Mouse (Mus musculus): ENCODE results near the gene Naf1.

Gene Naf1

DNA sequence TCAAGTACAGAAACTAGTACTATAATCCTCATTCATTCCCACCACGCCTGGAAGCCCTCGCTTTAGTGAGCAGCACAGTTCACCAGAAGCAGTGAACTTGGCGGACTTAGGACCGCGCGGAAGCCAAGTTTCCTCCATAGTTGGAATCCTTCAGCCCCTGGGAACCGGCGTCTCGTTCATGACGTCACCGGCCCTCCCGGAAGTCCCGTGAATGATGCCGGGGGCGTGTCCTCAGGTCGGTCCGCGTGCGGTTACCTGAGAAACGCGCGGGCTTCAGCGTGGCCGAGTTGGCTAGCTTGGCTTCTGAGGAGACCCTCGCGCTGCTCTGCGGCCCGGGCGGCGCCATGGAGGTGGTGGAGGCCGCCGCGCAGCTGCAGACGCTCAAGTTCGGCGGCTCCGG lies at the start of gene Naf1:
Naf1 (plus strand) TSS at position 195 of the 400 bp plus-strand sequence.
- peak; percentile 94 to 97 for DNase-seq (ENCODE audit: inconsistent age in 2 of 2, low spot score in 1 of 2)

DNA sequence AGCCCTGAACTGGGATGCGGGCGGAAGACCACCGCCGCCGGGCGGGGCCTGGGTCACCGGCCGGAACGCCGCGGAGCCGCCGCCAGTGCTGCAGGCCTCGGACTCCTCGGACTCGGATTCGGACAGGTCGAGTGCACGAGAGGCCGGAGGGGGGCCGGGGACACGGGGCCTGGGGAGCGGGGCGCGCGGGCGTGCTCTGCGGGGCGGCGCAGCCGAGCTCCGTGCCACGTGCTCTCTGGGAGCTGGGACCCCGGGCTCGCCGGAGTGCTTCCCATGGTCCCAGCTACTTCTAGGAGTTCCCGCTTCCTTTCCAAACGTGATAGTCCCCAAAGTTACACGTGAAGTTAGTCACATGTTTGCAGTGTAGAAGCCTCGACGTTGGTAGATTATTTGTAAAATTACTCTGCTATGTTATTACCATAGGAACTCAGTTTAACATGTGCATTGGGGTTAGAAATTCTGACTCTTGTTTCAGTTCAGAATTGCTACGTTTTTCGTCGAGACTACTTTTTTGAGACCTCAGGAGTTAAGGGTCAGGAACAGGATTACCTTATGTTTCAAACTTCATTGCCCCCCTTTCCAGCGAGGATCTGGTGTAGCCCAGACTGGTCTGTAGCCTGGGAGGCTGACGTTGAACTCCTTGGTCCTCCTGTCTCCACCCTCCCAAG lies 1.0 kb downstream of the Naf1 start:
- DNase-seq (ENCODE audit: inconsistent age in 2 of 2, low spot score in 1 of 2): peak; percentile 40 to 79

DNA sequence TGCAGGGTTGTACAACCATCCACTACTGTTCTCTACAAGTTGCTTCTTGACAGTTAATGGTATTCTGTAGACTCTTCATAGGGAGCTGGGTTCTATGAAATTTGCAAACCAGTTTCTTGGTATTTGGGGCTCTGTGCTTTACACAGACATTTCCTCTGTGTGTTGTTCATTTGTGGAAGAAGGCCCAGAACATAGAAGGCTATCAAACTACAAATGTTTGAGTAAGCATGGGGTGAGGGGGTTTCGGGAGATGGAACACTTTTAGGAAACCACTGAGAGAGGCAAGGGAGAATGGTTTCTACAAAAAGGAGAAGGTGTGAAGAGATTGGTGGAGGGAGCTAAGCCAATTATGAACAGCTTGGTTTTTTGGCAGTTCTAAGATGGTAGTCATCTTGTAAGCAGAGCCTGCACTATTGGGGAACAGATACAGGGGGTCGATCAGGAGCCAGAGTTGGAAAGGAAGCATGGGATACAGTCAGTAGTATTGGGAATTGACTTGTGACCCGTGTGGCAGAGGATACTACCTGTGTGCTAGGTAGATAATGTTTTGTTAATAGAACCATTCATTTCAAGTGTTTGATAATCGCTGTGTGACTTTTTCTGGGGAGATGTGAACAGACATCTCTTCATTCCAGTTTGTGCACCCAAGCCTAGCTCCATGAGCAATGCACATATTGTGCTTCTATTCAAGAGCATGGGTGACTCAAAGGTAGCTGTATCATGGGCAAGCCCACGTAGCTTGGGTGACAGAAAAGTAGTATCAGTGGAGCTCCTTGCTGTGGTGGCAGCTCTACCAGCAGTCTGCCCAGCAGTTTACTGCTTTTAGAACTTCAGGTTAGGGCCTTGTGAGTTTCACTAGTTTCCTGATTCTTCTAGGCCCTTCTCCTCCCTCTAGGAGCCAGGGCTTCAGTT lies 1.8 kb downstream of the Naf1 start:
- DNase-seq (ENCODE audit: inconsistent age in 2 of 2, low spot score in 1 of 2): peak in 1 of 2 experiments; percentile 44

DNA sequence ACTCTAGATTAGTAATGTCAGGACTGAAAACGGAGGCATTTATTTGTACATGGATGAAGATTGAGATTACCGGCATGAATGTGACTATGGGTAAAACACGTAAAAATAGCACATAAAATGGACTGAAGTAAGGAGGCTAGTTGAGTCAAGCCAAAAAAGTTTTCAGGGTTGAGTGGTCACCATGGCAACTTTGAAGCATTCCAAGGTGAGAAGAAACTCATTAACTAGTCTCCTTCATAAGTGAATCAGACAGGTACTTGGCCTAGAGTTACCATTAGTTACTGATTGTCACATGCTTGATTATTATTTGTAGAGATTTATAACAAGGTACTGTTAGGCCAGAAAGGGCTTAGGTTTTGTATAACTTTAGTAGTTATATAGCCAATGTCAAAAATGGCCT lies 3.7 kb downstream of the Naf1 start:
- no peak for DNase-seq (ENCODE audit: inconsistent age in 2 of 2, low spot score in 1 of 2)

DNA sequence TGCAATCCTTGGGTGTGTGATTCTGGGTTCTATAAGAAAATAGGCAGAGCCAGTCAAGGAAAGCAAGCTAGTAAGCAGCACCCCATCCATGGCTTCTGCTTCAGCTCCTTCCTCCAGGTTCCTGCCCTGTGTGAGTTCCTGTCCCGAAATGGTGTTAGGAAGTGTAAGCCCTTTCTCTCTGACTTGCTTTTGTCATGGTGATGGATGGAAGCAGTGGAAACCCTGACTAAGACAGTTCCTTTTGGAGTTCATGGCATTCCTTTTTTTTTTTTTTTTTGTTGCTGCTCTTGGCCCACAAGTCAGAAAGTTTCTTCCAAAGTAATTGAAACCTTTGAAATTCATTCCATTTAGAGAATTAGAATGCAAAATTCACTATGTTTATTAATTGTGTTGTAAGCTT lies 5.1 kb downstream of the Naf1 start:
- DNase-seq (ENCODE audit: inconsistent age in 2 of 2, low spot score in 1 of 2): no peak

DNA sequence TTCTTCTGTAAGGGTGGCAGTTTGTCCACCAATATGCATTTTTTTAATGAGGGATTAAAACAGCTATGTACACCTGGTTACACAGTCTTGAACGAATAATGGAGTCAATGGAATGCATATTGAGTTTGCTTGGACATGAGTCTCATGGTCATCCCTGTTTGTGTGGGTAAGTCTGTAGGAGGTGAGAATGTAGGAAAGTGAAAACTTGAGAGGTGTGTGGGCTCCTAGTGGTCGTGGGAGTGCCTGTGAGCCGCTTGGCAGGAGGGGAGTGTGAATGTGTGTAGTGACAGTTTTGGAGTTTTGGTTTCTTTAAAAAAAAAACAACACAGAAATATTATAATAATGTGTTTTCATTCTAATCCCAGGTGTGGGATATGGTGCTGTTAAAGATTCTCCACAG lies 7.7 kb downstream of the Naf1 start:
- DNase-seq (ENCODE audit: inconsistent age in 2 of 2, low spot score in 1 of 2): no peak

DNA sequence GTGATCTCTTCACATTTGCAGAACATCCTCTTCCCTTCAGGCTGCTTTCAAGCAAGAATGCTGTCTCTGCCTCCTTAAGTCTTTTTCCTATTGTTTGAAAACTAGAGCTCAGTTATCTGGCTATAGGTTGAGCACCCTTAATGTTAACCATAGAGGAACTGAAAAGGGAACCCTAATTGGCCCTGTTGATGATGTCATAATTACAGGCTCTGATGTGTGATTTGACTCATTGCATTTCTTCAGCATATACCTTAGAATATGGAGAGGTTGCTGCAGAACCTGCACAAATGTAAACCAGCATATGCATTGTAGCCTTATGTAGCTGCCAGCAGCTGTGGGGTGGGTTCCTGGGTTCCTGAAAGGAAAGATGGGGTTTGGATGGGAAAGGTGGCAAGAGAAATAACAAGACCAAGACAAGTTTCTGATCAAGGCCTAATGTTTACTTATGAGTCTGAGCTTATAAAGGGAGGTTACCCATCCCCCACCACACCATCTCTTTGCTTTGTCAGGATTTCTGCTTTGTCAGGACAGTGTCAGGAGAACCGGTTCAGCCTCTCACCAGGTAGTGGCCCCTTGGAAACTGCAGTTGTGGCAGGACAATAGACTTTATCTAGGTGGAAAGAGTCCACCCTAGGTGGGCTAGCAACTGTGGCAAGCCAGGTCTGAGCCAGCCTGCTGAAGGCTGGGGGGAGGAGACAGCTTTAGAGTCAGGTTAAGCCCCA lies 9.4 kb downstream of the Naf1 start:
- DNase-seq (ENCODE audit: inconsistent age in 2 of 2, low spot score in 1 of 2): no peak

DNA sequence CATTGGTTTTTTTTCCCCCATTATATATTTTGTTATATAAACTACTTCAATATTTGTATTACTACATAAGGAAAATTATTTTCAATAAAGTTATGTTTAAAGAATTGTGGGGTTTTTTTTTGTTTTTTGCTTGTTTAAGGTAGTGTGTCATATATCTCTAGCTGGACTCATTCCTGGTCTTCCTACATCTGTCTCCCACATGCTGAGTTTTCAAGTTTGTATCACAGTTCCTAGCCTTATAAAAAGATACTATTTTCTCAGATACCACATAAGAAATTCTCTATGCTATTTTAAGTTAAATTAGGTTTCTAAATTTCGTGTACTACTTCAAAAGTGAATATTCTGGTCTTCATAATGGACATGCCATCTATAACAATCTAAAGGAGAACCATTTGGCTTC lies 23.8 kb downstream of the Naf1 start:
- no peak for DNase-seq (ENCODE audit: inconsistent age in 2 of 2, low spot score in 1 of 2)

DNA sequence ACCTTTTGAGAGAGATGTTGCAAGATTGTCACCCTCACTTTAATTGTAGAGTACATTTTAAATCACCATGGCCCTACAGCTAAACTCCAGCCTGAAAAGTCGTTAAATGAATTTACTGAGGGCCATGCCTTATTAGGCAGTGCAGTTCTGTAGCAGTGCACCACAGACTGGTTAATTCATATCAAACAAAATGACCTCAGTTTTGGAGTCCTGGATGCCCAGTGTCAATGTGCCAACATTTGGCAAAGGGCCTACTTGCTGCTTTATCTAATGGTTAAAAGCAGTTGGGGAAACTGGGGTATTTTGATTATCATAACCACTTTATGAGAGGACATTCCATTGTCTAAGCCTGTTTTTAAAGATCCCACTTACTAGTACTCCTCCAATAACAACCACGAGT lies 31.9 kb downstream of the Naf1 start:
- DNase-seq (ENCODE audit: inconsistent age in 2 of 2, low spot score in 1 of 2): no peak

DNA sequence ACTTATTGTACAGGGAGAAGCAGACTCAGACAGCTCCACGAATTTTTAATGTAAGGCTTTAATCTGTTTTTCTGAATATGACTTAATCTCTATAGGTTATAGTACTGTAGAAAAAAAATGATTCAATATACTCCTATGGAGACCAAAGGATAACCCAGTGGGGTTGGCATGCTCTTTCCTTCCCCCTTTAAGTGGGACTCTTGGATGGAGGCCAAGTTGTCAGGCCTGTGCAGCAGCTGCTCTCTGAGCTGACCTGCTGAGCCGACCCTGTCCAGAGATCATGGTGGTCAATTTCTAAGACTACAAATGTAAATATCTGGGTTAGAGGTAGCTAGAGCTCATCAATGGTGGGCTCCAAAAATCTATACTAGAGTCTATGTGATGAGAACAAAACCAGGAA lies 45.0 kb downstream of the Naf1 start:
- no peak for DNase-seq (ENCODE audit: inconsistent age in 2 of 2, low spot score in 1 of 2)

DNA sequence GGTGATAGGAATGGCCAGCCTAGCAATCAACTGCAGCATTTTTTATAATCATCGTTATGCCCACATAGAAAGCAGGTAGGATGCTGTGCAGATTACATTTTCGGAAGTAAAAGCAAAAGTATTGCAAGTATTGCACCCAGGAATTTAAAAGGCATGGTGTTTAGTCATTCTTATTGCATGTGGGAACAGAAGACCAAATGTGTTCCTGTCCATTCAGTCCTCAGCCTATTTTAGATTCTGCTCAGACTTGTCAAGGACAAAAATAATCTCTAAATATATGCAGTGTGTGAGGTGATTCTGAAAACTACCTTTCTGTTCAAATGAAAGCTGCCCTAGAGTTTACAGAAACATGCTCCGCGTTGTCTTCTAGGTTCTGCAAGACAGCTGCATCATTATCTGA lies 45.5 kb downstream of the Naf1 start:
- no peak for DNase-seq (ENCODE audit: inconsistent age in 2 of 2, low spot score in 1 of 2)

DNA sequence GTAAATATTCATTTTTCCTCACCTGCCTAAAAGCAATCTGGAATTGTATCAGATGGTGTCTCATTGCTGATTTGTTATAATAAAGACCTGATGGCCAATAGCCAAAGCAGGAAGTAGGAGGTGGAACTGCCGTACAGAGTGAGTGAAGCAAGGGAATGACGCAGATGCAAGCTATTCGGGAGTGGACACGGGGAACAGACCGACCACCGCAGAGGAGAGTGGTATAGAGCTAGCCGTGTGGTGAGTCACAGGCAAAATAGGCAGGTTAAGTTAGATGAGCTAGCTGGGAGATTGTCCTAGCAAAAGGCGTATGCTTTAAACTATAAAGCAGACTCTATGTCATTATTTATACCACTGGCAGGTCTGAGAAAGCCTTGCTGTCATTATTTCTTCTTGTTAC lies 46.1 kb downstream of the Naf1 start:
- DNase-seq (ENCODE audit: inconsistent age in 2 of 2, low spot score in 1 of 2): no peak

DNA sequence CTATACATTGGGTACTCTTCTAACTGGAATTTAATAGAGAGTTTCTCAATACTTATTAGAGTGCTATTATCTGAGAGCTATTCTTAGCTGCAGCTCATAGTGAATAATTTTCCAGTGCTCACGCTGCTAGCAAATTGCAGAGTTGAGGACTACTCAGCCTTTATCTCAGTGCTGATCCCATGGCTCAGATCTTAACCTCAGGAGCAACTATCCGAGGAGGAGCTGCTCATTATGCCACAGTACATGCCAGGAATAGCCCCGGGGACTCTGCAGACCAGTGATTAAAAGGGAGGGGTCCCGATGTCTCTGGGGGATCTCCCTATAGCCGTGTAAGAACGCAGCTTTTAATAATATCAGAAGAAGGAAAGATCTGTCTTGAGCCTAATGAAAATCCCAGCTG lies 50.7 kb downstream of the Naf1 start:
- DNase-seq (ENCODE audit: inconsistent age in 2 of 2, low spot score in 1 of 2): no peak

DNA sequence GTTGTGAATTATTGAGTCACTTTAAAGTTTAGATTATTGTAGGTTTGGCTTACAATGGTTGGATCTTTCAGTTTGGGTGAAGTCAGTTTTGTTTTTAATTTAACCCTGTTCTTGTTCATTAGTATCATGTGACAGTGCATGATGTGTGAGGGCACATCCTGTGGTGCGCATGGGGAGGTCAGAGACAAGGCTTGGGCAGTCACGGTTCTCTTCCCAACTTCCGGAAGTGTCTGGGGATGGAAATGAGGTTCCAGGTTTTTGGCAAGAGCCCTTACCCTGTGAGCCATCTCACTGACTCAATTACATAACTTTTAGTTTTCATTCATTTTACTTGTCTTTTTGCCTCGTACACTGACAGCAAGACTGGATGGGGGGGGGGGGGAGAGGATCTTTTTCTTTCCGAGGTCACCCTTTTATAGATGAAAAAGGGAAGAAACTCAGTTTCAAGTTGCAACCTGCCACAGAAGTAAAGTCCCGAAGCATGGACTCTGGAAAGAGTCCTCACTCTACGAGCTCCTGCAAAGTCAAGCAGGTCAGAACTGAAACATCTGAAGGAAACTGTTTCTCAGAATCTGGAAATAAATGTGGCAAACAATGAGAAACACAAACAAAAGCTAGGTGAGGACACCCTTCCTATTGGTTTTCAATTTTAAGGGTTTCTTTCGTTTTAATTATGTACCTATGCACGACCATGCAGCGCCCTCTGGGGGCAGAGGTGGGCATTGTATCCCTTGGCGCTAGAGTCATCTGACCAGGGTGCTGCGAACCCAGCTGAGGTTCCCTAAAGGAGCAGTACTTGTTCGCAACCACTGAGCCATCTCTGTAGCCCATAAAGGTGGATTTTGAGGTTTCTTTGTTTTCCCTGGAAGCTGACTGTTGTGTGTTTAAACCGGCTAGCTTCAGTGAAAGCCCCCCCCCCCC lies 53.9 kb downstream of the Naf1 start:
- DNase-seq (ENCODE audit: inconsistent age in 2 of 2, low spot score in 1 of 2): peak; percentile 40 to 83

DNA sequence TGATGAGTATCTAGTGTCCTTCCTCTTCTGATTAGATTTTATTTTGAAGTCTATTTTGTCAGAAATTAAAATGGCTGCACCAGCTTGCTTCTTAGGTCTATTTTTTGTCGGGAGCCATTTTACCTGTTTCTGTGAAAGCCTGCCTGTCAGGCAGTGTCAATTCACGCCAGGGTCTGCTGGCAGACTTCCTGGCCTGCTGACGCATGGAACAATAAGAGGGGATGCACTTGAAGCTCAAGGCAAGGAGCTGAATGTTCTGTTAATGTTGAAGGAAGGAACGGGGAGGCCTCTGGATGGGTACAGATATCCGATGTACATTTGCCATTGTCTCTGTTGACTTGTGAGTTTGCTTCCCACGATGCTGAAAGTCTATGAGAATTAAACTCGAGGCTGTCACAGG lies 56.0 kb downstream of the Naf1 start:
- DNase-seq (ENCODE audit: inconsistent age in 2 of 2, low spot score in 1 of 2): no peak

DNA sequence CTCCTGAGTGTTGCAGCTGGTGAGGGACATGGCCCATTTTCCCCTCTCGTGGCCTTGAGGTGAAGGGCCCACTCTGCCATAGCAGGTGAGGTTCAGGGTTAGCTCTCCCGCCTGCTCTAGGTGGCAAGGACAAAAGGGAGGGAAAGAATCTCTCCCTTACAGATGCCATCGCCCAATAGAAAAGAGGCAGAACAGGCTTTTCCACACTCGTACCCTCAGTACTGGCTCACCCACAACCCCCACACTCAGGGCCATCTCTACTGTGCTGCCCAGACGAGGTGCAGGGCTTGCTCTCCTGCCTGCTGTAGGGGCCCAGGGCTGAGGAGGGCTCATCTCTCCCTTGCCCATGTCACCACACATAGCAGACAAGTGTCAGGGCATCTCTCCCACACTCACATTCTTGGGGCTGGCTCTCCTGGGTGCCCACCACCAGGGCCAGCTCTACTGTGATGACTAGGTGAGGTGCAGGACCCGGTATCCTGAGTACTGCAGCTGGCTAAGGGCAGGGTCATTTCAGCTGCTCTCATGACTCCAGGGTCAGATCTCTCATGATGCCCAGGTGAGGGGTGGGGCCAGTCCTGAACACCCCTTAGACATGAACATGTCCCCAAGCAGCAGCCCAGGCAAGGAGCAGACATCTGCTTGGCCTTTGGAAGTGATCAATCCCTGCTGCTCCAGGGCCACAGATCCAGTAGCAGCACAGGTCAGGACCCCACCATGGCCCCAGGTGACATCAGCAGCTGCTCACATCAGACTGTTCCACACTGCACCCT lies 57.9 kb downstream of the Naf1 start:
- DNase-seq (ENCODE audit: inconsistent age in 2 of 2, low spot score in 1 of 2): no peak

DNA sequence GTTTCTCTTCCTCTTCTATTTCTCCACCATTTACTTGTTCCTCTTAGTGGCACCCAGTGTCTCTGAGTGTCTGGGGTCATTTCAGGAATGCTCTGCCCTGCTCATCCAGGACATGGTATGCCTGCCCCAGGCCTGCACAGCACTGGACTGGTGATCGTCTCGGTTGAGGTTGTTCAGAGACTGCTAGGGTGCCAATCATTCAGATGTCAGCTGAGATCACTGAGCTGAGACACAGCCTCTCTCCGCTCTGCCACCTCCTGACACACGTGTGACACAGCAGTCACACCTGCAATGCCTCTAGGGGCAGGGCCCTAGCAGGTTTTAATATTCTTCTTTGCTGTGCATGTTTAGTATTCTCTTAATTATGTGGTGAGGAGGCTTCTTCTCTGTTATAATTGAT lies 58.5 kb downstream of the Naf1 start:
- no peak for DNase-seq (ENCODE audit: inconsistent age in 2 of 2, low spot score in 1 of 2)

DNA sequence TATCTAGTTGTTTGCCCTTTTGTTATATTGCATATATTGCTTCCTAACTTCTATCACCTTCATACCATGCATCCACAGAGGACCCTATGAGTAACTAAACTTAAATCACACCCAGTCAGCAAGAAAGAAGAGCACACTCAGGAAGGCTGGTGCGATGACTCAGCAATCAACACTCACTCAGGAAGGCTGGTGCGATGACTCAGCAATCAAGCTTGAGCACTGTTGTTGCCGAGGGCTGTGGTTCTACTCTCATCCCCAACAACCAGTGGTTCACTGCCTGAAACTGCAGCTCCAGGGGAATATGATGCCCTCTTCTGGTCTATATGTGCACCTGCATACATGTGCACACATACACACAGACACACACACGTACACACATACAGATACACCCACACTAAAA lies 73.7 kb downstream of the Naf1 start:
- DNase-seq (ENCODE audit: inconsistent age in 2 of 2, low spot score in 1 of 2): no peak

DNA sequence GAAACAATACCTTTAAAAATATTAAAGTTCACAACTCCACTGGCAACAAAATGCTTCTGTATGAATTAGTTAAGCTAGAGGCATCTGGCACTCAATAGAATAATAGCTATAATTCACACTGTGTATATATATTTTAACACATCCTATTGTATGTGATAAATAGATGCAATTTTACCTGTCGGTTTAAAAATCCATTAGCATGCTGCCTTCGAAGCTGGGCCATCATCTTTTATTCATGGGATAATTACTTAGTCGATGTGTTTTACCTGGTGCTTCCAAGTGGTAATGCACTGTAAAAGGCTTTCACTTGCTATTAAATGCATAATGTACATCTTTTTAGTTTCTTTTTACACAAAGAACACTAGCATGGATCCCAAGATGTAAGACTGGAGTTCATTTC lies 76.2 kb downstream of the Naf1 start:
- DNase-seq (ENCODE audit: inconsistent age in 2 of 2, low spot score in 1 of 2): no peak

All from adrenal gland, adult (tissue).